Comparison of ENCODE assay signal across 12 mouse cellular contexts in the genomic region with DNA sequence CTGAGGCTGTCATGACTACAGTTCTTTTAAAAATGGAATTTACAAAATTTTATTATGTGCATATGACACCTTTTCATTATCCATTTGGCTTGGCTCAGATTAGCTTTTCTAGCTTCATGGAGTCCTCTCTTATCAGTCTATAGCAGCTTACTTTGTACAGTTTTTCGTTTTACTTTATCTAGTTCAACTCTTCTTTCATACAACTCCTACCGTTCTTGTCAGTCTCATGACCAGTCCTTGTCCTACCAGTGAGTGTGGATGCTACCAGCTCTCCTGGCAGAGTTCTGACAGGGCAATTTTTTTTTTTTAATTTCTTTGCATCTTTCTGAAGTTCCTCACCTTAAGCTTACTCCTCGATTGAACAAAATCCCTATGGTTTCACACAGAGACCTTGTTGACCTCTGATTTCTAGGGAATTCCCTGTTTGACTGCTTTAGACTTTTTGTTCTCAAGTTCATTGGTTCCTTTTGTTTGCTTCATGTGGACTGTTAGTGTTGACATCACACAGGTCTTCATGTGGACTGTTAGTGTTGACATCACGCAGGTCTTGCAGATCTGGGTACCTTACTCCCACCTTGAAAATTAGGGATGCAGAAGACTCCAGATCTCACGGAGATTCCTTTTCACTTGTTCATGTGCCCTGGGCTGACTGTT.
"Had no signal": no experiment of that assay in that cellular context is flagged by ENCODE, and none has a peak within 500 bp of the region (broad histone marks: within the 10 kb centered on the region; RNA-seq: fewer than 3 reads in every experiment).

No protein-coding gene starts in this region.

- H3K4me1 ChIP-seq: kidney, embryonic 15.5 days; limb, embryonic 13.5 days; midbrain, embryonic 10.5 days; neural tube, embryonic 15.5 days had no signal

- H3K27me3 ChIP-seq: kidney, embryonic 15.5 days; limb, embryonic 13.5 days; neural tube, embryonic 15.5 days had no signal

- H3K9me3 ChIP-seq: kidney, embryonic 15.5 days; limb, embryonic 13.5 days; midbrain, embryonic 10.5 days; neural tube, embryonic 15.5 days had no signal

- H3K4me3 ChIP-seq: kidney, embryonic 15.5 days; limb, embryonic 13.5 days; midbrain, embryonic 10.5 days; myocyte; neural tube, embryonic 15.5 days had no signal

- H3K27ac ChIP-seq: kidney, embryonic 15.5 days; limb, embryonic 13.5 days; midbrain, embryonic 10.5 days; neural tube, embryonic 15.5 days; stomach, postnatal 0 days had no signal

- DNase-seq: kidney, adult 2 months; kidney, postnatal 25 days; layer of hippocampus, adult 9-11 months; lung, adult 18-20 months; midbrain, embryonic 14.5 days; thymus, postnatal 4 days had no signal

- H3K9ac ChIP-seq: kidney, embryonic 15.5 days; limb, embryonic 13.5 days; neural tube, embryonic 15.5 days had no signal

- H3K4me2 ChIP-seq: kidney, embryonic 15.5 days; limb, embryonic 13.5 days; neural tube, embryonic 15.5 days had no signal
